Mouse (Mus musculus) spleen, postnatal 10 days (tissue): ENCODE results near the gene Epor.

Experiments
- DNase-seq, 2 experiments: peaks; one replicate each; pipeline ENCODE4 v3.0.0; 2021 to 2022; ENCODE audit warnings: low spot score in 2 of 2

Gene Epor

GRCm38 (mm10) chr9:21937711-21938175 is 25.6 kb downstream of the Epor start:
- no peak for DNase-seq

GRCm38 (mm10) chr9:21936692-21937570 is 26.4 kb downstream of the Epor start, which contains the start of gene Plppr2:
Gene Plppr2 (plus strand): TSS chr9:21937033.
- DNase-seq = peak; percentile 59 to 90

- DNase-seq = no peak
Observed at GRCm38 (mm10) chr9:21935466-21936131, 27.7 kb downstream of the Epor start.

- DNase-seq = no peak
Observed at GRCm38 (mm10) chr9:21934021-21934420, 29.3 kb downstream of the Epor start.

- DNase-seq = no peak
Observed at GRCm38 (mm10) chr9:21932445-21933137, 30.7 kb downstream of the Epor start.

- no peak for DNase-seq
Observed at GRCm38 (mm10) chr9:21932006-21932405, 31.3 kb downstream of the Epor start.

GRCm38 (mm10) chr9:21929208-21929607 is 34.1 kb downstream of the Epor start:
- no peak for DNase-seq

GRCm38 (mm10) chr9:21927208-21927753 is 36.0 kb downstream of the Epor start, which contains the start of the genes Ccdc159 and Tmem205:
Gene Ccdc159 (plus strand): TSS chr9:21927471.
Gene Tmem205 (minus strand): TSS chr9:21927556.
- DNase-seq = peak in 1 of 2 experiments; percentile 64

- no peak for DNase-seq
Observed at GRCm38 (mm10) chr9:21926784-21927183, 36.5 kb downstream of the Epor start.

GRCm38 (mm10) chr9:21926155-21926554 is 37.2 kb downstream of the Epor start:
- no peak for DNase-seq

GRCm38 (mm10) chr9:21925506-21925905 is 37.8 kb downstream of the Epor start:
- DNase-seq = no peak

GRCm38 (mm10) chr9:21925034-21925433 is 38.3 kb downstream of the Epor start:
- no peak for DNase-seq

GRCm38 (mm10) chr9:21924099-21924493 is 39.2 kb downstream of the Epor start:
- DNase-seq = peak; percentile 59 to 83

GRCm38 (mm10) chr9:21923490-21924098 is 39.7 kb downstream of the Epor start:
- DNase-seq = no peak

GRCm38 (mm10) chr9:21923036-21923435 is 40.3 kb downstream of the Epor start:
- DNase-seq = no peak

GRCm38 (mm10) chr9:21918692-21919384 is 44.5 kb downstream of the Epor start:
- no peak for DNase-seq

GRCm38 (mm10) chr9:21918035-21918592 is 45.2 kb downstream of the Epor start, which contains the start of gene Rab3d:
Gene Rab3d (minus strand): TSS chr9:21918192.
- peak; percentile 90 to 98 for DNase-seq

GRCm38 (mm10) chr9:21917493-21918034 is 45.7 kb downstream of the Epor start:
- peak in 1 of 2 experiments; percentile 37 for DNase-seq

GRCm38 (mm10) chr9:21916851-21917492 is 46.3 kb downstream of the Epor start:
- no peak for DNase-seq
